Mouse (Mus musculus): ENCODE data around the gene Vmn2r117.
"Not testable (repeated sequence)": the region's sequence is repeated elsewhere in the genome, so short reads cannot be mapped to it uniquely, and the experiment has no call there.

GRCm38 (mm10) chr17:23522941-23523732 is 43.6 kb upstream of the Vmn2r117 start:
- TF ChIP-seq POLR2A (IDR thresholded peaks at IDR 0.05; ENCODE audit: low read depth, low read length); CTCF (IDR thresholded peaks at IDR 0.05; ENCODE audit: extremely low read depth, insufficient read depth, insufficient read length, insufficient replicate concordance): not testable (repeated sequence)

Data from spleen, adult 2 months (tissue).